Mouse (Mus musculus): ENCODE measurements around the gene Rxrb.

Rxrb gene

DNA sequence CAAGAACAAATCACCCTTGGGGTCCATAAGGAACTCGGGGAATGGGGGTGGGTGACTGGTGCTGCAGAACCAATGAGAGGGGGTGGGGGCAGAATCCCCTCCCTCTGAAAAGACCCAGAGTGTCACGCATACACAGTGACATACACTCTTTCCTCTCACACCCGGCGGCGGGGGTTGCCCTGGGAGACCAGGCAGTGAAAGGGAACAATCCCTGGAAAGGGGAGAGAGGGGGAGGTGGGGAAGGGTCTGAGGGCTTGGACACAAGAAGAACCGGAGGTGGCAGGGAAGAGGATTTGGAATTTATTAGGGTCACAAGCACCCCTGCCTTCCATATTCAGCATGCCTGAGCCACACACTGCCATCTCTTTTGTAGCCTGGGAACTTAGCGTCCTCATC lies 5.9 kb upstream of the Rxrb start:
- DNase-seq (ENCODE audit: low spot score) = peak; percentile 85

DNA sequence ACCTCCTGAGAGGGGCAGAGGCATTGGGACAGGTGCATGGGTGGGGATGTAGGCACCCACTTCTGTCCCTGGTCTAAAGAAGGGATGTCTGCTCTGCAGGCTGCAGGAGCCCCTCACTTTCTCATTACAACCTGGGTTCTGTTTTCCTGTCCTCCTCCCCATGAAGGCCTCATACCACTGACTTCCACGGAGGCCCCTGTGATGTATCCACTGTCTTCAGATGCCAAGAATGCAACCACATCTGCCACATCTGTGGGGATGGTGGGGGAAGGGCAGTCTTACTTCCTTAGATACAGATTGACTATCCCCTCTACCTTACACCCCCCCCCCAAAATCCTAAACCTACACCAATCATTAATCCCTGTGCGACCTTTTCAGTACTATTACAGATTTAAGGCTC lies 5.4 kb upstream of the Rxrb start:
- peak; percentile 23 for DNase-seq (ENCODE audit: low spot score)

DNA sequence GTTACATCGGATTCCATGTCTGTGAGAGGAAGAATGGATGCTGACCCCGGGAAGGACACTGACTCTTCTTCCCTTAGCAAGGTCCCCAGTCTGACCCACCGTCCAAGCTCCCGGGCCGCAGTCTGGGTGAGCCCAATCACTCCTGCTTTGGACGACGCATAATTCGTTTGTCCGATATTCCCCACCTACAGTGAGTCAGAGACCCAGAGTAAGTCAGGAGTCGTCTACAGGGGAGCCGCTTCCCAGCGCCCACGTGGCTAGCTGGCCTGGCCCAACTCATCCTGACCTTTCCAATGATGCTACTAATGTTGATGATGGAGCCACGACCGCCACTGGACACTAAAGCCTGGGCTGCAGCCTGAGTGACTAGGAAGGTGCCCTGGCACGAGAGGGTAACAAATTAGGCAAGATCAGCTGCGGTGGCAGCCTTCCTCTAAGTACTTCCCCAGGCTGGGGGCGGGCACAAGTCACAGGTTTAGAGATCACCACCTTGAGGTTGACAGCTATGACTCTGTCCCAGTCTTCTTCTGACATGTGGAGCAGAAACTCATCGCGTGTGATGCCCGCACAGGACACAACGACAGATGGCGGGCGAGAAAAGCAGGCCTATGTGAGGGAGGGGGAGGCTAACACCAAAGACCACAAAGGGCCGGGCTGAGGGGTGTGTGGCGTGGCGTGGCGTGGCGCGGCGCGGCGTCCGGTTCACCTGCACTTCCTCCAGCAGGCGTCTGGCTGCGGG lies 4.5 kb upstream of the Rxrb start:
- DNase-seq (ENCODE audit: low spot score) = peak; percentile 60

DNA sequence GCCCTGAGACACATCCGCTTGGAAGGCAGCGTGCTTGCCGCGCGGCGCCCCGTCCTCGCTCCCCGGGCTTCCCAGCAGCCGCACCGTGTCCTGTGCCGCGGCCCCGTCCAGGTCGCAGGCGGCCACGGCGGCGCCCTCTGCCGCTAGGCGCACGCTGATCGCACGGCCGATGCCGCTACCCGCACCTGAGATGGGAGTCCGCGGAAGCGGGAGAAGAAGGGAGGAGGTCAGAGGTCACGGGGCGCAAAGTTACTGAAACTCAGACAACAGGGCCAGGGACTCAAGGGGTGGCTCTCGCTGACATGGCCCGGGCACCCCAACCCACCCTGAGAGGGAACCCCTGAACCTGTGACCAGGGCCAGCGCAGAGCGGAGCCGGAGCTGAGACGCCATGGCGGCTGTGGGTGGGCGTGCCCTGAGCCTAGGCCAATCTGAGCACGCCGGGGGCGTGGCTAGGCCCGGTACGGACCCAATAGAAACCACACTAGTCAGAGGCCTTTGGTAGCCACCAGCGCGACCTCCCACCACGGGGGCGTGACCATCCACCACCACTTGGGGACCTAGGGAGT lies 3.9 kb upstream of the Rxrb start, which contains the start of gene H2-Ke6:
Gene H2-Ke6 (minus strand): TSS at position 405 of the 568 bp plus-strand sequence.
- peak; percentile 97 for DNase-seq (ENCODE audit: low spot score)

DNA sequence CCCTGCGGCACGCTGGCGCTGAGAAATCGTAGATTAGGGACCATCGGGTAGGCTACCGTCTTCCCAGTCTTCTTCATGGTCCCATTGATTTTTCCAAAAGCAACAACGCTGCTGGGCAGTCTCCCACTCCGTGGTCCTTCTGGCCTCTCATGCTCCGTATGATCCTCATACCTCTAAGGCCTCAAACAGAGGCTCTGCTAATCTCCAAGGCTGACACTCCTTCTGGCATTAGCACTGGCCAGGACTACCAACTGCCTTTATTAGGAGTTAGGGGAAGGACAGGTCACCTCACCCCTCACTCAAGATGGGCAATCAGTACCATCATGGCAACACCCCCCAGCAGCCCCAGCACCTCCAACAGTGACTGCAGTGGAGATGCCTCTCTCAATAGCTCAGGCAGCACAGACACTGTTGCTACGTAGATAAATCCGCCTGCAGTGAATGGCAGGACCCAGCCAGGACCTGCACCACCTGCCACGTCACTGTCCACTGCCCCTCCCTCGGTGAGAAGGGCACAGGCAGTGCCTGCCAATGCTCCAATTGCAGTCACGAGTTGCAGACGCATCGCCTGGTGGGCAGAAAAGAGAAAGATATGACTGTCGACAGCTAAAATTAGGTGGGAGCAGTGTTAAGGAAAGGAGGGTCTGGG lies 3.0 kb upstream of the Rxrb start:
- no peak for DNase-seq (ENCODE audit: low spot score)

DNA sequence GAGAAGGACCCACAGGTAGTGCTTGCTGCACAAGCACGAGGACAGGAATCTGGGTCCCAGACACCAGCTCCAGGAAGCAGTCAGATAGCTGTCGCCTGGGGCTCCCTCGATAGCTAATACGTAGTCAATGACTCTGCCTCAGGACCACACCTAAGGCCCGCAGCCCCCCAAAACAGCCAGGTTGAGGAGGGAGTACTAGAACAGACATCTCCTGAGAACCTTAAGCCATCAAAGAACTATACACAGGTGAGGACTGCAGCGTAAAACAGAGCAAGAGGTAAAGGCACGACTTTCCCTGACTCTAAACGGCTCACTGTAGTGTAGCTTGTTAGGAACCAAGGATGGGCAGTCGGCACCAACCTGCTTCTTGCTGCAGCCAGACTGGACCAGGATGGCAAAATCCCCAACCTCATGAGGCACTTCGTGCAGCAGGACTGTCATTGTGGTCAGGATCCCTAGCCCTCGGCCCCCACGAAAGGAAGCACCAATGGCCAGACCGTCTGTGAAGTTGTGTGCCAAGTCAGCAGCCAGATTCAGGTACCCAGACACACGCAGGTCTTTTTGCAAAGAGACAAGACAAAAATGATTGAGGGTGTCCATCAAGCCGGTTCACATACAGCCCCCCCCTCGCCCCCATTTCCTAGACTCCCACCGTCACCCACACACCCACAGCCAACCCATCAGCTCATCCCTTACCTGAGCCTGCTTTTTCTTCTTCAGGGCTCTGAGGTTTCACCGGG lies 2.3 kb upstream of the Rxrb start:
- DNase-seq (ENCODE audit: low spot score) = no peak

DNA sequence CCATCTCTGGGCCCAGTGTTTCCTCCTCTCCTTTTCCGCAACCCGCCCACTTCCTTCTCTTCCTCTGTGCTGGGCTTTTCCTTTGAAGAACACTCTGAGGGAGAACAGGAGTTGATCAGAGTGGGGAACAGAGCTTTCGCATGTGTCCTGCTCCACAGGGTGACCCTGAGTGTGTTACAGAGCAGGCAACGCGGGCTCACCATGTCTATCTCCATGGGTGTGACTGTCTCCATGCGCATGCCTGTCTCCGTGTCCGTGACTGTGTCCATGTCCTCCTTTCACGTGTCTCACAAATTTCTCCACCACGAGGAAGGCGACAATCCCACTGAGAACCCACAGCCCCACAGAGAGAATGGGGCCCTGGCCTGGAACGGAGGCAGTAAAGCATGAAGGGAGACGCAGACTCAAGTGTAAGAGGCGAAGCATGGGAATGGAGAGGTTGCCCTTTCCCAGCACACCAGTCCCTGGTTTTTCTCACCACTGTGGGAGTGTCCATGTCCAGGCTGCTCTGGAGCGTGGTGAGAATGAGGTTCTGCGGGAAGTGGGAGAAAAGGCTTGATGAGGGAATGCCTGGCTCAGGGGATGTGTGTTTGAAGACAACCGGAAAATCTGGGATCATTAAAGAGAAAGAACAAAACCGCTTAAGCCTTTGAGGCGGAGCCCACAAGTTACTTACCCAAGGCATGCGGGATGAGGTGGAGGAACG lies 1.6 kb upstream of the Rxrb start:
- no peak for DNase-seq (ENCODE audit: low spot score)

DNA sequence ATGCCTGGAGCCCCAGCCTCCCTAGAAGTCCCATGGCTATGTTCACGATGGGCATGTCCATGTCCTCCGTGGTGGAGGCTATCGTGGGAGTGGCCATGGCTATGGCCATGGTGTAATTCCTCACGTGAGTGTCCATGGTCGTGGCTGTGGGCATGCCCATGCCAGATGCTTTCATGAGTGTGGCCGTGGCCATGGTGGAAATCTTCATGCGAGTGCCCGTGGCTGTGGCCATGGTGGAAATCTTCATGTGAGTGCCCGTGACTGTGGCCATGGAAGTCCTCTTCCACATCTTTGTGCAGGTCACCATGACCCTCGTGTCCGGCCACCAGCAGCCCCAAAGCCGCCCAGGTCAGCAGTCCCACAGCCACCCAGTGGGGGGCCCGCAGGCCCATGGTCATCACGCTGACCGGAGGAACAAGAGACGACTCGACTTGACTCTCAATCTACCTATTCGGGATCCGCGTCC lies 718 bp upstream of the Rxrb start:
- no peak for DNase-seq (ENCODE audit: low spot score)

DNA sequence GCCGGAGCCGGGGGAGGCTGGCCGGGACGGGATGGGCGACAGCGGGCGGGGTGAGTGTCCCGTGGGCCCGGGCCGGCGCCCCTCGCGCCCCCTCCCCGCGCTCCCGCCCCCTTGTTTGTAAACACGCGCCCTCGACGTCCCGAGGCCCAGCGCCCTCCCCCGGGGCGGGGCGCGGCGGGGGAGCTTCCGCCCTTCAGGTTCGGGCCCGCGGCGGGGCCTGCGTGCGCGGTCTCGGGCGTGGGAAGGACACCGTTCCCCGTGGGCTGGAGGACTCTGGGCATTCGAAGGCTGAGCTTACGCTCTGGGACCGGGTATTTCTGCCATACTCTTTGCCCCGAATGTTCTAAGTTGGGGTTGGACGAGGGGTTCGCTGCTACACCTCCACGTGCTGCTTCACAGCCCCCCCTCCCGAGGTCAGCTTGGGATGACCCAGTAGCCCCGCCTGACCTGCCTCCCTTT lies 591 bp downstream of the Rxrb start:
- no peak for DNase-seq (ENCODE audit: low spot score)

DNA sequence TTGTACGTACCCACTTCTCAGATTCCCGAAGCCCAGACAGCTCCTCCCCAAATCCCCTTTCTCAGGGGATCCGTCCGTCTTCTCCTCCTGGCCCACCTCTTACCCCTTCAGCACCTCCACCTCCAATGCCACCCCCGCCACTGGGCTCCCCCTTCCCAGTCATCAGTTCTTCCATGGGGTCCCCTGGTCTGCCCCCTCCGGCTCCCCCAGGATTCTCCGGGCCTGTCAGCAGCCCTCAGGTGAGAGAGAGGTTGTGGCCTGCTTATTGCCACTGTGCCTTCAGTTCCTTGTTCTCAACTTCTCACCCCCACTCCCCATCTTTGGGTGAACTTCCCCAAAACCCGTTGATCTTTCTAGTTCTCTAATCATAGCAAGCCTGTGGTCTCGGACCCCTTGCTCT lies 1.2 kb downstream of the Rxrb start:
- DNase-seq (ENCODE audit: low spot score) = no peak

DNA sequence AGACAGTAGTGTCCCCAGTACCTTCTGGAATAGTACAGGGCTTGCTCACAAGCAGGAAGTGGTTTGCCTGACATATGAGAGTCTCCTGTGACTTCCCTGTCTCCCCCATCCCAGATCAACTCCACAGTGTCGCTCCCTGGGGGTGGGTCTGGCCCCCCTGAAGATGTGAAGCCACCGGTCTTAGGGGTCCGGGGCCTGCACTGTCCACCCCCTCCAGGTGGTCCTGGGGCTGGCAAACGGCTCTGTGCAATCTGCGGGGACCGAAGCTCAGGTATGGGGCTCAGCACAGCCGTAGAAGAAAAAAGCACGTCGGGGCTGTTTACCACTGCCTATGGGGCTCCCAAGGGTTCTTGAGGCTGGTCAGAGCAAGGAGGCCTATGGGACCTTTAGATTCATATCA lies 1.8 kb downstream of the Rxrb start:
- DNase-seq (ENCODE audit: low spot score) = no peak

DNA sequence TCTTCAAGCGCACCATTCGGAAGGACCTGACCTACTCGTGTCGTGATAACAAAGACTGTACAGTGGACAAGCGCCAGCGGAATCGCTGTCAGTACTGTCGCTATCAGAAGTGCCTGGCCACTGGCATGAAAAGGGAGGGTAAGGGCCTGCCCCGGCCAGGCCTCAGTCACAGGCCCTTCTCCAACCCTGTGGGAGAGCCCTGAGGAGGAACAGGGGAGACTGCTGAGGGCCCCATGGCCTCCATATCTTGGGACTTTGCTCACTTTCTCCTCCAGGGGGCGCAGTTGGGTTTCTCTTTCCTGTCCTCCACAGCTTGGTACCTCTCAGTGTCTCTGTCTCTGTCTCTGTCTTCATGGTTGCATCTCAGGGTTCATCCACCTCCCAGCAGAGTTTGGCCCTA lies 2.5 kb downstream of the Rxrb start:
- no peak for DNase-seq (ENCODE audit: low spot score)

DNA sequence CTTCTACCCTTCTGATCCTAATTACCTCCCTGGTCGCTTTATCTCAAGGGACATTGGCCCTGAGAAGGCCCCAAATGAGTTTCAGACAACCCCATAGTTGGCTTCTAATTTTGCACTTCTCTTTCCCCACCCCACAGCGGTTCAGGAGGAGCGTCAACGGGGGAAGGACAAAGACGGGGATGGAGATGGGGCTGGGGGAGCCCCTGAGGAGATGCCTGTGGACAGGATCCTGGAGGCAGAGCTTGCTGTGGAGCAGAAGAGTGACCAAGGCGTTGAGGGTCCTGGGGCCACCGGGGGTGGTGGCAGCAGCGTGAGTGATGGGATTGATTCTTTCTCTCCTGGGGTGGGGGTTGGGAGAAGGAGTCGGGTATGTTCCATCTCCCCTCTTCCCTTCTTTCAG lies 3.9 kb downstream of the Rxrb start:
- no peak for DNase-seq (ENCODE audit: low spot score)

DNA sequence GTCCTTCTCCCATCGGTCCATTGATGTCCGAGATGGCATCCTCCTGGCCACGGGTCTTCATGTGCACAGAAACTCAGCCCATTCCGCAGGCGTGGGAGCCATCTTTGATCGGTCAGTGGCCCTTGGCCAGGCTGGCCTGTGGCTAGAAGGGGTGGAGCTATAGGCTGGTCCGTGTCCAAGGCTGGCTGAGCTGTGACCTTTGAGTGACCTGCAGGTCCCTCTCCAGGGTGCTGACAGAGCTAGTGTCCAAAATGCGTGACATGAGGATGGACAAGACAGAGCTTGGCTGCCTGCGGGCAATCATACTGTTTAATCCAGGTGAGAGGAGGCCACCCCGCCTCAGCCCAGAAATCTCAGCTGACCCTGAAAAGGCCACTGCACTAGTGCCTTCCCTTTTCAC lies 5.0 kb downstream of the Rxrb start:
- no peak for DNase-seq (ENCODE audit: low spot score)

DNA sequence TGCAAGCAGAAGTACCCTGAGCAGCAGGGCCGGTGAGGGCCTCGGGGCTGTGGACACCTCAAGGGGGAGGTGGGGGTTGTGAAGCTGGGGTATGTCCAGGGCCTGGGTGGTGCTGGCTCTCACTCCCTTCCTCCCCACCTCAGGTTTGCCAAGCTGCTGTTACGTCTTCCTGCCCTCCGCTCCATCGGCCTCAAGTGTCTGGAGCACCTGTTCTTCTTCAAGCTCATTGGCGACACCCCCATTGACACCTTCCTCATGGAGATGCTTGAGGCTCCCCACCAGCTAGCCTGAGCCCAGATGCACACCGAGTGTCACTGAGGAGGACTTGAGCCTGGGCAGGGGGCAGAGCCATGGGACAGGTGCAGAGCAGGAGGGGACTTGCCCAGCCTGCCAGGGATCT lies 5.6 kb downstream of the Rxrb start:
- DNase-seq (ENCODE audit: low spot score) = no peak

DNA sequence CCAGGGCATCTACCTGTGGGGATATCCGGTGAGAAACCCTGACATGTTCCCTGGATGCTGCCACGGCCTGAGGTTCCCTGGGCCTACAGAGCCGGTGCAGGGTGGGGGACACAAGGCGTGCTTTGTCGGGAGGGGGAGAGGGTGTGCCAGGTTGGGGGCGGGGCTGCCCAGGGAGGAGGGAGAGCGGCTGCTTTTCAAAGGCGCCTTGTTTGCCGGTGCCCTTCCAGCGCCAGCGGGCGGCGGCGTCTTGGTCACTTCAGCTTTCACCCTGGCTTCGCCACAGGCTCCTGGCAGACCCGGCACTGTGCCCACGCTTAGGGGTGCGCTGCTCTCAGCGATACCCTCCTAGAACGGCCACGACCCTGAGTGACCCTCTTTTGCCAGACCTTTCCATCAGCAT lies 6.8 kb downstream of the Rxrb start:
- DNase-seq (ENCODE audit: low spot score) = no peak

DNA sequence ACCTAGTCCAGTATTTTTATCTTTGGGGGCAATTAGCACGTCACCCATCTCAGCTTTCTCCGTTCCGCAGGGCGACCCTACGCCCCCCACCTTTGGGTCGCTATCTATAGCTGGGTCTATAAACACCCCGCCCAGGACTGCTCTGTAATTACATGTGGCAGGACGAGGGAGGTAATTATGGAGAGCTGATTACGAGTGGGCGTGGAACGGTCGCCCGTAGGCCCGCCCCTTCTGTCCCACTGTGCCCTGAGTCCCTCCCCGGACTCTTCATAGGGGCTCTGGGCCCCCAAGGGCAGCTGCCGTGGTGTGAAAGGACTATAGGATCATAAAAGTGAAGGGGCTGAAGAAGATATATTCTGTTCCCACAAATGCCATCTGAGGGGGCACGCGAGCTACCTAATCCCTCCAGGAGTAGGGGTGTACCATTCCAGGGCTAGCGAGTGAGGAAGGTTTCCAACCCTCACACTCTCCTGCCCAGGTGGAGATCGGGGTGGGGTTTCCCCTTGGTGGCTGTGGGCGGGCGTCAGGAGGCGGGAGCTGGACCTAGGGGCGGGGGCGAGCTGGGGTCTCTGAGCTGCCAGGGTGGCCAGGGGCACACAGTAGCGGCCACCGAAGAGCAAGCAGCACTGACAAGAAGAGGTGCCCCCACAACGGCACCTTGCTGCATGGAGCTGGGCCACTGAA lies 7.4 kb downstream of the Rxrb start, which contains the start of gene Col11a2:
Gene Col11a2 (plus strand): TSS at position 560 of the 684 bp plus-strand sequence.
- no peak for DNase-seq (ENCODE audit: low spot score)

DNA sequence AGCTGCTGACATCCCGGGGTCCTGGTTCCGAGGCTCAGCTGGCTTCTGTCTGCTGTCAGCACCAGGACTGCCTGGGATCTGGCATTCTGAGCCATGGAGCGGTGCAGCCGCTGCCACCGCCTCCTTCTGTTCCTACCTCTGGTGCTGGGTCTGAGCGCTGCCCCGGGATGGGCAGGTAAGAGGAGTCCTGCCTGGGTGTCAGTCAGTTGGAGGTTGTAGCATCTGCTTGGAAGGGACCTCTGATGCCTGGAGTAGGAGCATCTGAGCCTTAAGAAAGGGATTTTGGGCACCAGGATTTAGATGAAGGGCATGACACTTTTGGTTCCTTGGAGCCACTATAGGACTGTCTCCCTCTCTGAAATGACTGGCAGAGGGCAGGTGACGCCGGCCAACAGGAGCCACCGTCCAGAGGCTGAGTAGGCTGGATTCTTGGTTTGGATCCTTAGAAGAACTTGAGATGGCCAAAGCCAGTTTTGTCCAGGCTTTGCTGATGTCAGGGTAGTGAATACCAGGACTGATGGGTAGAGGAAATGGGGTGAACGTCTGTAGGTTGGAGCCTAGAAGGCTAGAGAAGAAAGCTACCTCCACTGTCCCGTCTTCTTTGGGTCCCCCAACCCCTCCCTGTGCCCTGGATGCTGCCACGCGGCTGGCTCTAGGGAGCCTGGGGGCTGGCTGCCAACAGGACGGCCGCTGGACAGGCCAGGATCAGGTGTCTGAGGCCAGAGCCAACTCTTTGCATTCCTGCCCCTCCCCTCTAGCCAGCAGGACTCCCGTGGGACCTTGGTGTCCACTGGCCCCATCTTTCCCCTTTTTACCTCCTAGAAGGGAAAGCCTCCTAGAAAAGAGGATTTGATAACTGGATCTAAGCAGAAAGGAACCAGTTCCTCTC lies 8.2 kb downstream of the Rxrb start:
- DNase-seq (ENCODE audit: low spot score) = no peak

DNA sequence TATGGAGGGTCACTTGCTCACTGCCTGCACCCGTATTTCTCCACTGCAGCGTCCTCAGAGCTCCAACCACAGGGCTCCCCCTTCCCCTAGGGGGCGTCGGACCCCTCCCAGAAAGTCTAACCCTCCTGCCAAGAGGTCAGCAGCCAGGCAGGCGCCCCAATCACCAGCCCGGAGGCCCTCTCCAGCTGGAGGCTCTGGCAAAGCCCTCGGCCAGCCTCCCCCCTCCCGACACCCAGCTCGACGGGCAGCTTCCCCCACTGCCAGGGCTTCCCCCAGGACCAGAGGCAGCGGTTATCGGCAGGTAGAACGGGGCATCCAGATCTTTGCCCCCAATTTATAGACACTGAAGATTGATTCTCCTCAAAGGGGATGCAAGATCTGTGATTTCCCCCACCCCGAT lies 14.3 kb downstream of the Rxrb start:
- no peak for DNase-seq (ENCODE audit: low spot score)

DNA sequence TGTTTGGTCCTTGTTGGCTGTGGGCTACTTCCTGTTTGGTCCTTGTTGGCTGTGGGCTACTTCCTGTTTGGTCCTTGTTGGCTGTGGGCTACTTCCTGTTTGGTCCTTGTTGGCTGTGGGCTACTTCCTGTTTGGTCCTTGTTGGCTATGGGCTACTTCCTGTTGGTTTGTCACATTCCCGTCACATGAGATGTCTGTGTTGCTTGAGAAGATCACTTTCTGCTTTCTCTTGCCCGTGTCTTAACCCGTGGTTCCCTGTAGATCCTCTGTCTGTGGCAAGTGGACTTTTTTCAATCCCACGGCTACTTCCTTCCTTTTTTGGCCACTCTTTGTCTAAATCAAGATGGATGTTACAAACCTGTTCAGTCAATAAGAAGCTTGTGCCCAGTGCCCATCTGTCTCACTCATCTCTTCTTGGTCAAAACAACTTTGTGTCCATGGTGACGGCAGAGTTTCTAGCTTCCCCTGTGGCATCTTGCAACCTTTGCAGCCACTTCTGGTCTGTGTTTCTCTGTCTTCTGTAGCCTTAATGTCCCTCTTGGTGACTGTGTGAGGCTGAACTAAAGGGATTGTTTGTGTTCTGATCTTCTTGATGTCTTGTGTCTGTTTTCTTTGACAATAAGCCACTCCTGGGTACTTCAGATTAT lies 15.9 kb downstream of the Rxrb start:
- DNase-seq (ENCODE audit: low spot score) = no peak
